Mouse (Mus musculus) B cell, adult (primary cell): Measurements from ENCODE around the gene Ccdc85c. TPM values are rescaled to one million over a fixed set of nuclear protein-coding genes. Genes with fewer than 3 reads are reported as not detected.

Experiments
- total RNA-seq: library from RNA; stranded (reverse); gene quantifications from 4 replicates; pipeline ENCODE4 v1.2.4, GENCODE M21; 2023; ENCODE audit not compliant: inconsistent age

Ccdc85c gene
- 0.80 to 1.2 TPM (median 0.98 TPM) in 4 replicates for total RNA-seq

DNA sequence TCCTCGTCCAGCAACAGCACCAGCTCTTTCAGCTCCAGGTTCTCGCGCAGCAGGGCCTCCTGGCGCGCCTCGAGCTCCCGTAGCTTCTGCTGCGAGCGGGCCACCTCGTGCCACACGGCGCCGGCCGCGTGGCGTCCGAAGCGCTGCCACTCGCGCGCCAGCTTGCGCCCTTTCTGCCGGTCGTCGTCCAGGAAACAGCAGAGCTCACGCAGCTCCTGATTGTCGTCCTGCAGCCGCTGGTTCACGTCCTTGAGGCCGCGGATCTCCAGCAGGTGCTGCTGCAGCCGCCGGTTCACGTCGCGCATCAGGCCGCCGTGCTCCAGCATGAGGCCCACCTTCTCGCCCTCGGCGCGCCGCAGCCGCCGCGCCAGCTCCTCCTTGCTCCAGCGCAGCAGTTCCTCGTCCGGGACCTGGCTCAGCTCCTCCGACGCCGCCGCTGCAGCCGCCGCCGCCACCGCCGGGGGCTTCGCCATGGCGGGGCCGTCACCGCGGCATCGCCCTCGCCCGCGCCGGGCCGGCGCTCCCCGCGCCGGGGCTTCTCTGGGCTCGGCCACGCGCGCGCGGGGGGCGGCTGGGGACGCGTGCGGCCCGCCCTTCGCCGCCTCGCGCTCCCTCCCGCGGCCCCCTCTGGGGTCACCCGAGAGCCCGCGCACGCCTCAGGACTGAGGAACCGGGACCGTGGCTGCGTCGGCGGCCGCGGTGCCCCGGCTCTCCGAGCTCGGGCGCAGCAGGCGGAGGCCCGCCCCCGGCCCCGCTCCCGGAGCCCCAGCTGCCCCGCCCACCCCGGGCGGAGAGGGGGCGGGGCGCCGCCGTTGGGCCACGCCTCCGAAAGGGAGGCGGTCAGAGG, at the start of gene Ccdc85c:
Gene Ccdc85c, minus strand, starts transcription at position 765 of the 847 bp plus-strand sequence.

GRCm38 (mm10) chr12:108305812-108306794, 30.9 kb upstream of the Ccdc85c start, which contains the start of gene Hhipl1:
Gene Hhipl1, plus strand, starts transcription at chr12:108306270.

GRCm38 (mm10) chr12:108179321-108180266, 95.6 kb downstream of the Ccdc85c start, which contains the start of gene Ccnk:
Gene Ccnk, plus strand, starts transcription at chr12:108179579.

GRCm38 (mm10) chr12:108179246-108179320, 96.1 kb downstream of the Ccdc85c start, which contains the start of gene Setd3:
Gene Setd3, minus strand, starts transcription at chr12:108179314.

Other genes starting within 250 kb of the Ccdc85c start
- 51.5 to 57.1 TPM (median 55.4 TPM) in 4 replicates for gene Setd3, start 96.1 kb downstream of the Ccdc85c start, total RNA-seq
- 99.3 to 108 TPM (median 104 TPM) in 4 replicates for gene Ccnk, start 95.8 kb downstream of the Ccdc85c start, total RNA-seq
- gene Hhipl1, start 30.8 kb upstream of the Ccdc85c start, total RNA-seq = not detected in 4 replicates
- gene Cyp46a1, start 59.0 kb upstream of the Ccdc85c start, total RNA-seq = not detected in 4 replicates
- gene Eml1, start 95.5 kb upstream of the Ccdc85c start, total RNA-seq = not detected in 4 replicates